Mouse (Mus musculus): ENCODE measurements around the gene RPS10-NUDT3.

Gene RPS10-NUDT3

DNA sequence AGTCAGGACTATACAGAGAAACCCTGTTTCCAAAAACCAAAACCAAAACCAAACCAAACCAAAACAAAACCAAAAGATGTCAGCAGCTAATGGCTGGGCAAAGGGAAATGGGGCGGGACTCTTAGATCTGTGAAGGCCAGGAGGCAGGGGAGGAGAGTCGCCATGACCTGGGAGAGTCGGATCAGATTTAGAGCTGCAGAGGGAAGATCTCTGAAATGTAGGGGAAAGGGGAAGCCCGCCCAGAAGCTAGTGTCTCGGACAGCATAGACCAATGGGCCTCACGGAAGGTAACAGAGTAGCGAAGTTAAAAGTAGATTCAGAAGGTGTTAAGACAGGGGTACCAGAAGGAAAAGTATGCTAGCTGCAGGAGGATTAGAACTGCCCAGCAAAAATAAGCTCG is 63.7 kb downstream of the RPS10-NUDT3 start:
- no peak for DNase-seq

- no peak for DNase-seq
These were observed 66.8 kb downstream of the RPS10-NUDT3 start for GRCm38 (mm10) chr17:27568228-27568627.

DNA sequence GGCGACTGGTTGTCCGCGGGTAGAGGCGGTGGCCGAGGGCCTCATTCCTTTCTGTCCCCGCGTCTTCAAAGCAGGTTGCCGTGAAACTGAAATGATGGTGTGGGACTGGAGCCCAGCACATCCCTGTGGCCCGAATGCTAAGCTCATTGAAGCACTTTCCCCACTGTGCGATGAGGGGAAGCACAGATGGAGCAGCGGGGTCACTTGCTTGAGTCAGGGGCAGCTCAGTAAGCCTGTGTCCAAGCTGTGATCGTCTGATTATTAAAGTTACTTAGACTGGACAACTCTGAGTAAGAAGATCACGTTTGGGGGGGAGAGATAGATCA is 69.1 kb downstream of the RPS10-NUDT3 start:
- DNase-seq: no peak

DNA sequence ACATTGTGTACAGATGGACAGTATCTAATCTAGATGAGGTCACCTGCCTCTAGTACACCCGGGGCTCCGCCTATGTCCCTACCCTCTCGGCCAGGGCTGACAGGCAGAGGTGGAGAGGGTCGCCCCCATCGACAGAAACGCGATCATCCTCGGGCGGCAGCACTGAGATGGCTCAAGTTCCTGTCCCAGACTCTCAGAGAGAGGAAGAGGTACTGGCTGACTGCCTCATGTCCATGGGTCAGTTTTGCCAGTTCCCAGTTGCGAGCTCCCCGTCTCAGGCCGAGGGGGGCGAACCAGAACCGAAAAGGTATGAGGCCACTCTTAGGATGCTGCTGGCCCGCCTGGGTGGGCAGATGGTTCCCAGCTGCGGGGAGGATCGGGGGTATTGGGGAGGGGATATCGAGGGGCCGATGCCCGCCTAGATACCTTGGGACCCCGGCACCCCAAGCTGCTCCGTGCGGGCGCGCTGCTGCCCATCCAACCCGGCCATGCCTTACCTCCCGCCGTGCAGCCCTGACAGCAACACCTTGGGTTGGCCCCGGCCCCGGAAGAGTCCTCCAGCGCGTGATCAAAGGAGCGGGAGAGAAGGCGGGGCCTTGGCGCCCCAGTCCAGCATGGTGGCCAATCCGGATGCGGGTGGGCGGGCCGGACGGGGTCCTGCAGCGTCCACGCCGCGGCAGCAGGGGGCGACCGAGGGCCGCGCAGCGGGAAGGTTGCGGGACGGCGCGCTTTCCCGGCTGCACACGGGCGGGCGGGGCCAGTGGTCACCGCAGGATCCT is 69.7 kb downstream of the RPS10-NUDT3 start, which contains the start of gene AI413582:
Gene AI413582 (minus strand): TSS at position 594 of the 779 bp plus-strand sequence.
- DNase-seq: peak; percentile 97

GRCm38 (mm10) chr17:27564391-27565162 is 70.4 kb downstream of the RPS10-NUDT3 start:
- peak; percentile 40 to 57 for DNase-seq

- peak in 1 of 2 experiments; percentile 27 for DNase-seq
These were observed 71.2 kb downstream of the RPS10-NUDT3 start for GRCm38 (mm10) chr17:27563771-27564244.

DNA sequence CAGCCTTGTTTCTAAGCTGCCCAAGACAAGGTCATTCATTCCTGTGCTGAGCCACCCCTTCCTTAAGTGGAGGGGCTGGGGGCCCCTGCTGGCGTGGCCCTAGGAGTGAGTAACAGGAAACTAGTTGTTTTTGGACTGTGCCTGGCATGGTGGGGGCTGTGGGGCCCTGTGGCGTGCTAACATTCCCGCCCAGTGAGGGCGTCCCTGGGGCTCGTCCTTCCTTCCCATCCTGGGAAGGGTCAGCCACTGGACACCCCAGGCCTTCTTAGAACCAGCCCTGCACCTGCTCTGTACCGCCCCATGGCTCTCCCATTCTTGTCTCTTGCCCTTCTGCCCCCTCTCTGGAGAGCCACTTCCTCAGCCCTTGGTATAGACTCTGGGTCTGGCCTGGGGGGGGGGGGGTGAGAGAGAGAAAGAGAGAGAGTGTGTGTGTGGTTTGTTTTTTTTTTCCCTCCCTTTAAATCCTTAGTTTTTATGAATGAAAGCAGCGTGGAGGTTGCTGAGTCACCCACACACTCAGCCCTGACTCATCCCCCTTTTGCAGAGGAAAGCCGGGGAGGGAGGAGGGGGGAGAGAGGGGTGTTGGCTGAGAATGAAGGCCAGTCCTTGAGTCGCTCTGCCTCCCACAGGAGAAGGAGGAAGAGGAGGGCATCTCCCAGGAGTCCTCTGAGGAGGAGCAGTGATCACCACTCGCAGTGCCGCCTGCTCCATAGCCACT is 73.1 kb downstream of the RPS10-NUDT3 start:
- DNase-seq: peak in 1 of 2 experiments; percentile 27

DNA sequence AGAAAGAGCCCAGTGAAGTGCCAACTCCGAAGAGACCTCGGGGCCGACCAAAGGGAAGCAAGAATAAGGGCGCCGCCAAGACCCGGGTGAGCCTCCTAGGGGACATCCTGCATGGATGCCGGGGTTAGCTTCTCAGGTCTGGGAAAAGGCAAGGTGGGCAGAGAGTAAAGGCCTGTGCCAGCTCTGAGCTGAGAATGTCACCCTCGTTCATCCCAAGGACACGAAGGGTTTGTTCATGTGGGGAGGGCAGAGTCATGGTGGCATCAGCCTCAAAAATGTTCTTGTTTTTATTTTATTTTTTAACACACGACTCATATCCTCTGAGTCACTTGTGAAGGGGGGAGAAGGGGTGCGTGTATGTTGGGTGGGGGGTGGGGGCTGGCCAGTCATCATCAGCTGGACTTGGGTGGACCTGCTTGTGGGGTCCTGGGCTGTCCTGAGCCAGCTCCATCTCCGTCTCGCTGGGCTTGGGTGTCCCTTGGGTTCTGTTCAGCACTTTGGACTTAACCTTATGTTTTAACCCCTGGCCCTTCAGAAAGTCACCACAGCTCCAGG is 74.0 kb downstream of the RPS10-NUDT3 start:
- DNase-seq: no peak

- peak in 1 of 2 experiments; percentile 13 for DNase-seq
These were observed 75.4 kb downstream of the RPS10-NUDT3 start for GRCm38 (mm10) chr17:27559596-27559995.

DNA sequence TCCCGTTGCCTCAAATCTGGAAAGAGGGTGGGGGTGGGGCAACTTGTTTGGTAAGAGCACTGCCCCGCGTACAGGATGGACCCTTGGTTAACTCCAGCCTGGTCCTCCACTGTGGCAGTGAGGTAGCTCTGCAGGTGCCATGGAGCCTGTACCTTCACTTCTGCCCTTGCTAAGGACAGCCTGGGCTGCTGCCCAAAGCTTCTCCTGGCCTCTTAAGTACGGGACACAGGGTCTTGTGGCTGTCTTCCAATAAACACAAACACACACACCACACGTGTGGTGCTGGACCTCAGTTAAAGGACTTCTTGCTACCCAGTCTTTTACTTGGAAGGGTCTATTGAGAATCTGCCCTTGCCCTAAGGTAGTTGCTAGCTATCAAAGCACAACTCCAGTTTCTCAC is 76.2 kb downstream of the RPS10-NUDT3 start:
- no peak for DNase-seq

DNA sequence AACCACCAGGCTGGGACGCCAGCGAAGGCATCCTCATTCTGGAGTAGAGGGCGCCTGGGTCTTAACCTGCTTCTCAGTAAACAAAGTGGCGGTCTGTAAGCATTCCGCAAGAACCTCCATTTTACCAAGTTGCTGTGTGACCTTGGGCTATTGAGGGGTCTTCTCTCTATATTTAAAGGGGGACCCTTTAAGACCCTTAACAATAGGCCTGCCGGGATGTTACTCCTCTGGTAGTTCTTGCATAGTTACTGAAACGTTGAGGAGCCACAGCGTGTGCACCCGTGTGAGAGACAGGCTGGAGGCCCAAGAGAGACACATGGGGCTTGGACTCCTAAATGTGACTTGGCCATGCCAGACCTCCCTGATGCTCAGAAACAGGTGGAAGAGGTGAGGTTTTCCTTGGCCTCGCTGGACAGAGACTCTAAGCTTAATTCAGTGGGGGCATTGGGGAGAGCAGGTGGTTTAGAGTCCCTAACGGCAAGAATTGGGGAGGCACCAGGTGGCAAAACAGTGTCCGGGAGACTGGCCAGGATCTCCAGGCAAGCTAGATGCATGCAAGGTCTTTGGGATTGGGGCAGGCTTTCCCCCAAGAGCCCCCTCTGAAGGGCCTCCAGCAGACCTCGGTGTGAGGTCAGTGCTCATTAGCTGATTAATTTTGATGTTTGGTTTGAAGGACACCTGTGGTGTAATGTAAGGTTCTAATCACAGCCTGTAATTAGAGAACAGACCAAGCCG is 76.9 kb downstream of the RPS10-NUDT3 start:
- peak in 1 of 2 experiments; percentile 27 for DNase-seq

DNA sequence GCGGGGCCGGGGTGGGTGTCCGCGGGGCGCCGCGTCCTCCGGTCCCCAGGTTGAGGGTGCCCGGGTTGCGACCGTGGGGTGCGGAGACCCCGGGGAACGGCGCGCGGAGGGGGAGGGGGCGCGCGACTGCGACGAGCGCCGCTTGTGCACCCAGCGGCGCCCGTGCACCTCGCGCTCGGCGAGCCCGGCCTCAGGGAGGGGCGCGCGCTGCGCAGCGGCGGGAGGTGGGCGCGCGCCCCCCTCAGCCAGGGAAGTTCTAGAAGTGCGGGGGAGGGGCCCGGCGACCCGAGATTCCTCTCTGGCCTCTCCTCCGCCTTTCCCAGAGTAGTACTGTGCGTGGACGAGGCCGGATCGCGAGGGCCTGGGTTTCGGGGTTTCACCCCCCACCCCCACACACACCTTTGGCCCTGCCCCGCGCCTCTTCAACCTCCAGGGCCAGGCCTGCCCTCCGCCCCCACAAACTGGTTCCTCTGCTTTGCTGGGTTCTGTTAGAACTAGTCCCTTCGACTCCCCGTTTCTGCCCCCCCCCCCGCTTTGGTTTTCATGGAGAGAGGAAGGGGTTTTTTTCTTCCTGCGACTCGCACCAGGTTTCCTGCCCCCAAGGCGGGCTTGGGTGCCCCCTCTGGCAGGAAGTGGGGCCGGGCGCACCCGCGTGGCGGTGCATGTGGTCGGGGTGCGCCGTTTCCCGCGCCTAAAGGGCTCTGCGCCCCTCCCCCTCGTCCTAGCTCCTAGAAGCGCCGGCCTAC is 77.7 kb downstream of the RPS10-NUDT3 start:
- DNase-seq: peak; percentile 91 to 95

GRCm38 (mm10) chr17:27556315-27557011 is 78.6 kb downstream of the RPS10-NUDT3 start, which contains the start of gene Hmga1:
Hmga1 (plus strand) TSS chr17:27556497.
- peak; percentile 93 to 94 for DNase-seq

DNA sequence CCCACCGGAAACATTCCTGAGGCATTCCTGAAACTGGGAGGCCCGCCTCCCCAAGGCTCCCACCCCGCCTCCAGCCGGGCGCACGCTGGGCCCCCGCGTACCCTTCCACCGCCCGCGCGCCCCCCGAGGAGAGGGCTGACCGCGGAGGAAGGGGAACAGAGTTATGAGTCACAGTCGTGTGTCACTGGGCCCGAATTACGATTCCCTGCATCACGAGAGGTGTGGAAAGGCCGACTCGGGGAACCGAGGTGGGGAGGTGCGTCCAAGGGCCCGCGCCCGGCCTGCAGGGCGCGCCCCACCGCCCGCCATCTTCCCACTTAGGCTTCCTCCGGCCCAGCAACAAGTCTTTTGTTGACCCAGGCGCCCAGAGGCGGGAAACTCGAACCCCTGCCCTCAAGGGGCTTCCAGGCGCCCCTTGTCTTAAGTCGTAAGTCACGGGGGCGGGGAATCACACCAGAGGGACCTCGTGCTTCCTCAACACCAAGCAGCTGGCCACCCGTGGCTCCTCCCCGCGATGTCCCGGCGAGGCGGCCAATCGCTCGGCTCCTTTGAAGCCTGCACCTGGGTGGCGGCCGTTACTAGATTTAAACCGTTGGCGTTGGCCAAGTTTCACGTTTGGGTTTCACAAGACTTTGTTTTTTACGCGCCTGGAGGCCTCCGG is 79.4 kb downstream of the RPS10-NUDT3 start:
- DNase-seq: peak; percentile 80 to 88

DNA sequence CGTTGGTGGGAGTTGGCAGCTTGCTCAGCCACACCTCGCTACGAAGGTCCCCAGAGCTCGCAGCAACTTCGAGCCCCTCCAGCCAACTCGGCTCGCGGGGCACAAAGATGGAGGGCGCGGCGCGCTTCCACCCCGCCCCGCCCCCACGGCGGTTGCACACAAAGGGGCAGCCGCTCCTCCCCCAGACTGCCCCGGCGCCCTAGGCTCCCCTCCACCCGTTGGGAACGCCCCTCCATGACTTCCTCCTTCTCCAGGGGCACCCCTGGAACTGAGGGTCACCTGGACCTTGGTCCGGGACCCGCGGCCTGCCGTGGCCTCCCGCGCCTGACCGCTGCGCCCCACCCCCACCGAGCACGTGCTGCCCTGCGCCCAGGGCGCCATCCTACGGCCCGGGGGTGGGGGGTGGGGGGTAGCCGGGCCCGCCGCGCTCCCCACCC is 79.9 kb downstream of the RPS10-NUDT3 start:
- DNase-seq: peak; percentile 83 to 87

- peak in 1 of 2 experiments; percentile 11 for DNase-seq
These were observed 80.7 kb downstream of the RPS10-NUDT3 start for GRCm38 (mm10) chr17:27554062-27554960.

DNA sequence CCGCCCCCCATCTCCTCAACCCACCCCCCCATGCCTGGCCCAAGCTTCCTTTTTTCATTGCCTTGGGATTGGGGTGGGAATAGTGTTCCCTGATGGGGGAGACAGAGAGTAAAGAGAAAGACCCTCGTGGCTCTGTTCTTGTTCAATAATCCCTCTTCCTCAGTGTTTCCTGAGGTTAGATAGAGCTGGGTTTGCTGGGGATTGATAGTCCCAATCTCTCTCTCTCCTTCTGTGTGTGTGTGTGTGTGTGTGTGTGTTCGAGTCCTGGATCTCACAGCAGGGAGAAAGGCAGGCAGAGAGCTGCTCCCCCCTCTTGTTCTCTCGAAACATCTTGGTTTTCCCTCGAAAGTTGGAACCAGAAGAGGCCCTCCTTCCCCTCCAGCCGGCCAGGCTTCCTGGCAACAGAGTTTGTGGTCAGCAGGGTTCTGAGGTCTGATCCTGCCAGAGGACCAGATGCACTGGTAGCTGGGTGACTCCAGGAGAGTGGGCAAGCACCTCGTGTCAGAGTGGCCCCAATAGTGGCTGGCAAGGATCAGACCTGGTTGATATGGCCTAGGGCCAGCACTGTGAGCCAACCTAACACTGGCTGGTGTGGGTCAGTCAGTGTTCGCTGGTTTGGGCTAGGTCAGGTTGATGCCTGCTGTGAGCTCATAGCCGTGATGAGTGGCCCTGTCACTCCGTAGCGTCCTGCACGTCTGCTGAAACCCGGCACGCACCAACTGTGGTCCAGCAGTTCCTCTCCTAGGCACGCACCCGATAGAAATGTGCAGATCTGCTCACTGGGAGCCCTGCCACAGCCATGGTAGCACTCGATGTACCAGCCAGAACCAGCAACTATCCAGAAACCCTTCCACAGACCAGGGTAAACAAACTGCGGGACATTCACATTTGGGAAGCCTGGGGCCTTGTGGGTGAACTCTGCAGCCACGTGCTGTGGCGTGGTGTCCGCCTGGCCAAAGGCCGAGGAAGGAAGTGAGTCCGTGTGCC is 82.5 kb downstream of the RPS10-NUDT3 start:
- no peak for DNase-seq

Measured in thymus, postnatal 36 days (tissue).